Mouse (Mus musculus): ENCODE measurements around the gene Amdhd2. TPM values are rescaled to one million over a fixed set of nuclear protein-coding genes. Genes with fewer than 3 reads are reported as not detected.
"Not testable (repeated sequence)": the region's sequence is repeated elsewhere in the genome, so short reads cannot be mapped to it uniquely, and the experiment has no call there.

Gene Amdhd2
- polyA plus RNA-seq, 1 experiment from 2014 or later: 31.5 TPM

DNA sequence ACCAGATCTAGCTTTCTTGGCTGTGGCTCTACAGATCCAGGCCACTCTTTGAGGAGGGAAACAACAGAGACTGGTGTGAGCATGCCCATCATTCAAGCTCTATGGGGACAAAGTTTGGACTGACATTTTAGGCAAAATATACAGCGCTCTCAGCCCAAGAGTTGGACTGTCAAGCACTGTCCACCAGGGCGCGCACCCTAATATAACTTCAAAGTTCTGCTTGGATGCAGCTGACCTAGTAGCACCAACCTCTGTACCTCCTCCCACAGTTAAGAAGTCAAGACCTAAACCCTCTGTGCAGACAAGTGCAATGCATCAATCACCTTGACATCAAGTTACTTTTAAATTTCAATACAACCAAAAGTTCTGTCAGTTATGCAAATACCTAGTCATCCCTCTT, 32.0 kb downstream of the Amdhd2 start:
- Histone ChIP-seq H3K9me3 (no peaks in the 10 kb centered on the region), H3K27me3 (no peaks in the 10 kb centered on the region), H3K9ac (replicated peaks) (no peak overlapping the region), H3K4me2 (replicated peaks) (no peak overlapping the region), H3K4me1 (no peaks in the 10 kb centered on the region), H3K27ac (replicated peaks) (no peak overlapping the region), H3K4me3 (no peak overlapping the region), H3K36me3 (no peaks in the 10 kb centered on the region)
- WGBS: 91% methylated on average over 3 of the region's 3 CpGs
- no peak for ATAC-seq (replicated peaks)

DNA sequence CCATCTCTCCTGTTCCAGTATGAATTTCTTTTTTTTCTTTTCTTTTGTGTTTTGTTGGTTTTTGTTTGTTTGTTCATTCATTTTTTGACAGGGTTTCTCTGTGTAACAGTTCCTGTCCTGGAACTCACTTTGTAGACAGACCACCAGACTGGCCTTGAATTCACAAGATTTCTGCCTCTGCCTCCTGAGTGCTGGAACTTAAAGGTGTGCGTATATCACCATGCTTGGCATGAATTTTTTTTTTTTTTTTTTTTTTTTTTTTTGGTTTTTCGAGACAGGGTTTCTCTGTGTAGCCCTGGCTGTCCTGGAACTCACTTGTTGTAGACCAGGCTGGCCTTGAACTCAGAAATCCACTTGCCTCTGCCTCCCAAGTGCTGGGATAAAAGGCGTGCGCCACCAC, 34.3 kb downstream of the Amdhd2 start:
- not testable (repeated sequence) for H3K4me1 ChIP-seq; ATAC-seq (replicated peaks); H3K9me3 ChIP-seq; H3K9ac ChIP-seq (replicated peaks); H3K4me3 ChIP-seq; H3K27ac ChIP-seq (replicated peaks); H3K36me3 ChIP-seq; H3K4me2 ChIP-seq (replicated peaks); H3K27me3 ChIP-seq
- 95% methylated on average over 4 of the region's 4 CpGs for WGBS

DNA sequence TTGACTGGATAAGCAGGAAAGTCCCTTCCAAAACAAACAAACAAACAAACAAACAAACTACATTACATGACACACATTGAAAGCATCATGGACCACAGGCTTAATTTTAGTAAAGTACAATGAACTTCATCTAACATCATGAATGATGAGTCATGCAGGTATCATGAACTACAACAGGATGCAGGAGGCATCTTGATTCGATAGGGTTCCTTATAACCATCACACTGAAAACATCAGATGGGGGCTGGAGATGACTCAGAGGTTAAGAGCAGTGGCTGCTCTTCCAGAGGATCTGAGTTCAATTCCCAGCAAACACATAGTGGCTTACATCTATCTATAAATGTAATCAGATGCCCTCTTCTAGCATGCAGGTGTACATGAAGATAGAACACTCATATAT, 36.0 kb downstream of the Amdhd2 start:
- Histone ChIP-seq H3K9ac (replicated peaks) (no peak overlapping the region), H3K4me2 (replicated peaks) (no peak overlapping the region), H3K36me3 (no peaks in the 10 kb centered on the region), H3K4me1 (no peaks in the 10 kb centered on the region), H3K27me3 (no peaks in the 10 kb centered on the region), H3K9me3 (no peaks in the 10 kb centered on the region), H3K27ac (replicated peaks) (no peak overlapping the region), H3K4me3 (no peak overlapping the region)
- ATAC-seq (replicated peaks): no peak
- 90% methylated on average over 1 of the region's 1 CpGs for WGBS

DNA sequence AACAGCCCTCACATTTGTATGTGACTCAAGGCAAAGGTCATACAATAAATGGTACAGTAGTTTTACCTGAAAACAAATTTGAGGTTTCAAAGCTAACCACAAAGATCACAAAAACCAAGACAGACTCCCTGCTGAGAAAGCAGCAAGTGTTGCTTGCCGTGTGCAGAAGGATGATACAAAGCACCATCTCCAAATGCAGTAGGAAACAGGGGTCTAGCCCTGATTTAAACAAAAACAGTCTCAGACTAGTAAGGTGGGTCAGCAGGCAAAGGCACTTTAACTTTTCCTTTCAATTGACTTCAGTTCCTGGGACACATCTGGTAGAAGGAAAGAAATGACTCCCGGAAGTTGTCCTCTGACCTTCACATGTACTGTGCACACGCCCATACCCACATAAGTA, 36.8 kb downstream of the Amdhd2 start:
- Histone ChIP-seq H3K9me3 (no peaks in the 10 kb centered on the region), H3K9ac (replicated peaks) (no peak overlapping the region), H3K4me2 (replicated peaks) (no peak overlapping the region), H3K27me3 (no peaks in the 10 kb centered on the region), H3K27ac (replicated peaks) (no peak overlapping the region), H3K36me3 (no peaks in the 10 kb centered on the region), H3K4me1 (no peaks in the 10 kb centered on the region), H3K4me3 (no peak overlapping the region)
- 81% methylated on average over 3 of the region's 3 CpGs for WGBS
- no peak for ATAC-seq (replicated peaks)

DNA sequence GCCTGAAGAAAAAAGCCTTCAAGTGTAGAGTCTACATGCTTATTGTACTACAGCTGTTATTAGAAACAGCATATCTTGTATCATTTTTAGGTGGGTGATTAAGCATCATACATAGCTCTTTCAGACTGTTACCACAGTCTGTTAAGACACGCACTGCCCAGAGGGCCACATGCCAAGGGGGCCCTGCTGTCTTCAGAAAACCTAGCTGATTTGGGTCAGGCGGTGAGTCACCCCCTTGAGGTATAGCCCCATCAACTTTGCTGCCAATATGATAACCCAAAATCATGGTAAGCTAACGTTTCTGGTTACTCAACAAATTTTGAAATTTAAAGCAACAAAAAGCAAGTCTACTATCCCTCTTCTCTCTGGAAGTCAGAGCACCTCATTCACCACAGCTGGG, 44.1 kb downstream of the Amdhd2 start:
- H3K27me3 ChIP-seq: no peaks in the 10 kb centered on the region
- H3K36me3 ChIP-seq: no peaks in the 10 kb centered on the region
- H3K9me3 ChIP-seq: no peaks in the 10 kb centered on the region
- no peak for ATAC-seq (replicated peaks)
- H3K9ac ChIP-seq (replicated peaks): no peak overlapping the region
- 86% methylated on average over 3 of the region's 3 CpGs for WGBS
- no peak overlapping the region for H3K27ac ChIP-seq (replicated peaks)
- H3K4me2 ChIP-seq (replicated peaks): no peak overlapping the region
- H3K4me3 ChIP-seq: no peak overlapping the region
- peaks cover 7% of the 10 kb centered on the region; the same call in 1 of the 2 replicates for H3K4me1 ChIP-seq

DNA sequence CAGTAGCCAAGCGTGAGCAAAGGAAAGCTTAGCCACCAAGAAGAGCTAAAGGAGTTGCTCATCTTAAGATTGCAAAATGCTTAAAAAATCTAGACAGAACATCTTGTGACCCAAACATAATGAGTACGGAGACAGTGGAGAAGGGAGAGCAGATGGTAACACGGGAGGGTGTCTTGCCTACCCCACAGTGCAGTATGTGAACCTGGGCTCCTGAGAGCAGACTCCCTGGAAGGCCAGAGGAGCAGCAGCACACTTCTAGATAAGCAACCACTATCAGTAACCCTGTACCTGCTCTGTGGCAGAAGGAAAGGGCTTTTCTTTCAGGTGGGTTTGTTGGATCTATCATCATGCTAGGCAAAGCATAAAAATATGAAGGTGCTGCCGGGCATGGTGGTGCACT, 50.5 kb downstream of the Amdhd2 start:
- ATAC-seq (replicated peaks): no peak
- no peak overlapping the region for H3K27ac ChIP-seq (replicated peaks)
- no peaks in the 10 kb centered on the region for H3K27me3 ChIP-seq

DNA sequence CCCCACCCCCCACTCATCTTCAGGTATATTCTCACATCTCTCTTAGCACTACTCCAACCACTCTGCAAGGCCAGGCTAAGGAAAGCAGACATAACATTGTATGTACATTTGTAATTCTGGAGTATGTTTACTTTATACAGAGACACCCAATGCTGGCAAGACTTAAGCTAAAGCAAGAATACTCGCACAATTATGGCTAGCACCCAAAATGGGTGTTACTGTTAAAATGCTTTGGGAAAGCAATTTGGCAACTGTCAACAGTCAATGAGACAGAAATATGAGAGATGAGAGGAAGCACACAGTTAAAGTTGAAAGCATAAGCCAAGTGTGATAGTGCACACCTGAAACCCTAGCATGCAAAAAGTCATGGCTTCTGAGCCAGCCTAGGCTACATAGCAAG, 52.3 kb downstream of the Amdhd2 start:
- Histone ChIP-seq H3K4me3 (no peak overlapping the region), H3K27me3 (no peaks in the 10 kb centered on the region), H3K4me1 (peaks cover 12% of the 10 kb centered on the region), H3K27ac (replicated peaks) (no peak overlapping the region), H3K9ac (replicated peaks) (no peak overlapping the region), H3K9me3 (no peaks in the 10 kb centered on the region), H3K36me3 (peaks cover 3% of the 10 kb centered on the region; the same call in 1 of the 2 replicates), H3K4me2 (replicated peaks) (no peak overlapping the region)
- 82% methylated on average over 1 of the region's 1 CpGs for WGBS
- no peak for ATAC-seq (replicated peaks)

More for the DNA sequence above, 50.5 kb downstream of the Amdhd2 start:
- 82% methylated on average over 4 of the region's 4 CpGs for WGBS
- Histone ChIP-seq H3K4me2 (replicated peaks) (no peak overlapping the region), H3K4me3 (no peak overlapping the region), H3K4me1 (peaks cover 18% of the 10 kb centered on the region), H3K9ac (replicated peaks) (no peak overlapping the region), H3K9me3 (no peaks in the 10 kb centered on the region), H3K36me3 (peaks cover 2% of the 10 kb centered on the region; the same call in 1 of the 2 replicates)

DNA sequence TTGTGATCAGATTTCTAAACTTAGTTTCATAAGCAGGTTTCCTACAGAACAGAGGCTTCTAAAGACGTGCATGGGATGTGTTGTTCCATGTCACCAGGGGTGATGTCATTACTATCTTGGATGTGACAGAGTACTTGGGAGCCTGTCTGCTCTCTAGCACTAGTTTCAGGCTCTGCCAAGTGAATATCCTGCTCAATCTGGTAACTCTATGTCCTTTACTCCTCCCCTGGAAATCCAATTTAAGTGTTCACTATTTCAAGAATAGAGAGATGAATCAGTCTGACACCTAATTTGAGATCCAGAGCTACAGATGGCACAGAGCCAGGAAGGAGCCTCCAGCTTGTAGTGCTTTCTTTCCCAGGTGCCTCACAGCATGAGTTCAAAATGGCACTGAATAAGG, 54.7 kb downstream of the Amdhd2 start:
- Histone ChIP-seq H3K4me2 (replicated peaks) (no peak overlapping the region), H3K27me3 (no peaks in the 10 kb centered on the region), H3K9ac (replicated peaks) (no peak overlapping the region), H3K4me3 (no peak overlapping the region), H3K4me1 (peaks cover 11% of the 10 kb centered on the region; the same call in 1 of the 2 replicates), H3K36me3 (peaks cover 17% of the 10 kb centered on the region), H3K27ac (replicated peaks) (no peak overlapping the region), H3K9me3 (no peaks in the 10 kb centered on the region)
- 42% methylated on average over 1 of the region's 1 CpGs for WGBS
- no peak for ATAC-seq (replicated peaks)

Other genes with a start within 250 kb of the Amdhd2 start
- gene Dcpp3, start 246.3 kb downstream of the Amdhd2 start, polyA plus RNA-seq (2015; fragmentation: Nextera tagmentation; extraction: Ambion mirVana): not detected in 2 replicates
- not detected in 2 replicates for gene Sbp, start 222.1 kb downstream of the Amdhd2 start, polyA plus RNA-seq (2015; fragmentation: Nextera tagmentation; extraction: Ambion mirVana)
- gene Sbpl, start 208.5 kb downstream of the Amdhd2 start, polyA plus RNA-seq (2015; fragmentation: Nextera tagmentation; extraction: Ambion mirVana): not detected in 2 replicates
- gene Prss30, start 183.2 kb downstream of the Amdhd2 start, polyA plus RNA-seq (2015; fragmentation: Nextera tagmentation; extraction: Ambion mirVana): not detected in 2 replicates
- gene Prss22, start 165.7 kb downstream of the Amdhd2 start, polyA plus RNA-seq (2015; fragmentation: Nextera tagmentation; extraction: Ambion mirVana): not detected in 2 replicates
- gene Prss27, start 125.6 kb downstream of the Amdhd2 start, polyA plus RNA-seq (2015; fragmentation: Nextera tagmentation; extraction: Ambion mirVana): 0.23 and 0.24 TPM in 2 replicates
- 89.8 and 92.4 TPM in 2 replicates for gene Kctd5, start 90.3 kb downstream of the Amdhd2 start, polyA plus RNA-seq (2015; fragmentation: Nextera tagmentation; extraction: Ambion mirVana)
- 58.8 and 61.9 TPM in 2 replicates for gene Pdpk1, start 12.8 kb downstream of the Amdhd2 start, polyA plus RNA-seq (2015; fragmentation: Nextera tagmentation; extraction: Ambion mirVana)
- gene Atp6v0c, start 5.9 kb upstream of the Amdhd2 start, polyA plus RNA-seq (2015; fragmentation: Nextera tagmentation; extraction: Ambion mirVana): 872 and 917 TPM in 2 replicates
- gene Tbc1d24, start 41.8 kb upstream of the Amdhd2 start, polyA plus RNA-seq (2015; fragmentation: Nextera tagmentation; extraction: Ambion mirVana): 18.8 and 19.5 TPM in 2 replicates
- gene Ntn3, start 45.8 kb upstream of the Amdhd2 start, polyA plus RNA-seq (2015; fragmentation: Nextera tagmentation; extraction: Ambion mirVana): 4.9 and 5.2 TPM in 2 replicates
- gene Tedc2, start 57.1 kb upstream of the Amdhd2 start, polyA plus RNA-seq (2015; fragmentation: Nextera tagmentation; extraction: Ambion mirVana): 13.0 and 13.5 TPM in 2 replicates
- 30.1 and 32.7 TPM in 2 replicates for gene Ccnf, start 87.7 kb upstream of the Amdhd2 start, polyA plus RNA-seq (2015; fragmentation: Nextera tagmentation; extraction: Ambion mirVana)
- gene Abca17, start 187.3 kb upstream of the Amdhd2 start, polyA plus RNA-seq (2015; fragmentation: Nextera tagmentation; extraction: Ambion mirVana): 0.22 TPM in 1 of 2 replicates, not detected in the other
- 21.5 and 21.7 TPM in 2 replicates for gene Abca3, start 188.2 kb upstream of the Amdhd2 start, polyA plus RNA-seq (2015; fragmentation: Nextera tagmentation; extraction: Ambion mirVana)